Mouse (Mus musculus) hindbrain, embryonic 11.5 days (tissue): ENCODE measurements around the gene H13. TPM values are rescaled to one million over a fixed set of nuclear protein-coding genes. Genes with fewer than 3 reads are reported as not detected.

Experiments used
- ATAC-seq: fragments of 200-750 bp; cut with Nextera tagmentation; 2 replicates; pipeline ENCODE4 v1.8.0; 2017; ENCODE audit warnings: mild to moderate bottlenecking, moderate TSS enrichment, moderate library complexity; ENCODE audit not compliant: low FRiP score
- DNase-seq: peaks from one replicate; pipeline ENCODE4 v3.0.0-alpha.2; 2015; ENCODE audit warnings: low spot score
- H3K27ac ChIP-seq: fragments of 300-500 bp; sonication (generic); 2 replicates; pipeline ENCODE4 v1.5.1; 2014; ENCODE audit warnings: mild to moderate bottlenecking, low read depth, low read length
- H3K27me3 ChIP-seq: fragments of 300-500 bp; sonication (generic); 2 replicates; pipeline ENCODE4 v1.6.1; 2014; ENCODE audit warnings: mild to moderate bottlenecking, low read length, moderate library complexity, mixed read lengths; ENCODE audit not compliant: control insufficient read depth, insufficient read depth
- H3K36me3 ChIP-seq: fragments of 300-500 bp; sonication (generic); 2 replicates; pipeline ENCODE4 v1.6.1; 2014; ENCODE audit warnings: mild to moderate bottlenecking, low read length, moderate library complexity, mixed read lengths; ENCODE audit not compliant: control insufficient read depth, insufficient read depth
- H3K4me1 ChIP-seq: fragments of 300-500 bp; sonication (generic); replicated peaks from 2 replicates; pipeline ENCODE4 v1.6.1; 2014; ENCODE audit warnings: low read length, mixed read lengths; ENCODE audit not compliant: control insufficient read depth, insufficient read depth
- H3K4me2 ChIP-seq: fragments of 300-500 bp; sonication (generic); replicated peaks from 2 replicates; pipeline ENCODE4 v1.6.1; 2014; ENCODE audit warnings: mild to moderate bottlenecking, low read depth, low read length
- H3K4me3 ChIP-seq: fragments of 300-500 bp; sonication (generic); 2 replicates; pipeline ENCODE4 v1.5.1; 2014; ENCODE audit warnings: low read depth, low read length
- H3K9ac ChIP-seq: fragments of 300-500 bp; sonication (generic); 2 replicates; pipeline ENCODE4 v1.6.1; 2014; ENCODE audit warnings: low read depth, low read length
- H3K9me3 ChIP-seq: fragments of 300-500 bp; sonication (generic); 2 replicates; pipeline ENCODE4 v1.6.1; 2016; ENCODE audit warnings: low read length; ENCODE audit not compliant: control insufficient read depth
- WGBS: fragments of 180-500 bp; shearing (Covaris S2); extraction: QIAGEN DNeasy Blood & Tissue Kit; methylation state at CpG from one replicate; pipeline ENCODE4 v1.1.7; 2014; 5-methylcytosine and 5-hydroxymethylcytosine counted together
- polyA plus RNA-seq: library from polyadenylated mRNA; unstranded; fragments of >200 nt; fragmentation: Nextera tagmentation; extraction: Ambion mirVana; gene quantifications from 2 replicates; pipeline ENCODE4 v1.2.1, GENCODE M21; 2014

The H13 gene
- polyA plus RNA-seq, 1 experiment from 2014 or later = 138 TPM

- H3K36me3 ChIP-seq = peaks cover 27% of the 10 kb centered on the region
- DNase-seq (no peak), ATAC-seq (no peak)
- peaks cover 20% of the 10 kb centered on the region for H3K4me1 ChIP-seq
- H3K4me2 ChIP-seq = no peak overlapping the region
- H3K9ac ChIP-seq = no peak overlapping the region
- no peak overlapping the region for H3K4me3 ChIP-seq
- no peaks in the 10 kb centered on the region for H3K27me3 ChIP-seq
- 91% methylated on average over 21 of the region's 21 CpGs for WGBS
- H3K9me3 ChIP-seq = no peaks in the 10 kb centered on the region
- H3K27ac ChIP-seq = 0 out of 2 replicates have a peak overlapping the region, but pooled peaks have one; percentile 10
Observed at GRCm38 (mm10) chr2:152703596-152704255, 34.5 kb downstream of the H13 start.

GRCm38 (mm10) chr2:152704256-152704605 lies 35.0 kb downstream of the H13 start:
- Histone ChIP-seq H3K4me2 (no peak overlapping the region), H3K27ac (no peak overlapping the region), H3K36me3 (peaks cover 27% of the 10 kb centered on the region), H3K4me3 (no peak overlapping the region), H3K4me1 (peaks cover 20% of the 10 kb centered on the region), H3K9me3 (no peaks in the 10 kb centered on the region), H3K9ac (no peak overlapping the region), H3K27me3 (no peaks in the 10 kb centered on the region)
- WGBS = 83% methylated on average over 5 of the region's 5 CpGs
- ATAC-seq (no peak), DNase-seq (no peak)

DNA sequence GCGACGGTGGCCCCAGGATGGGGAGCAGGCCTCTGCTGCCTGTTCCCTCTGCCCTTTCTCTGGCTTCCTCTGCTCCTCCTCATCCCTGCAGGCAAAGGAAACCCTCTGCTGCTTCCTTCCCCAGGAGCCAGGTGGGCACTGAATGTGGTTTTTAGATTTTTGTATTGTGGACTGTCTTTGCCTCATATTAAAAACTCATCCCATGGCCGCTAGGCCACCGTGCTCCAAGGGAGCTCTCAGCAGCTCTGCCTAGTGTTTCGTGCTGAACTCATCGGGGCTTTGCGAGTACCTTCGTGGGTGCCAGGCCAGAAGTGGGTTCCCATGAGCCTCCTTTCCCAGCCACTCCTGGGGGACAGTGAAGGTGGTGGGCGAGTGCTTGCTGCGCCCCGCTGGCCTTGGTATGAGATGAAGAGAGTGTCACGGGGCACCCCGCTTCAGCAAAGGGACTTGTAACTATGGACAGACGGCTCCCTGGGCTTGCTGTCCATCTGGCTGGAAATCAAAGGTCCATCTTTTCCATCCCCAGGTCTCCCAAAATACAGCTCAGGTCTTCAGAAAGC lies 35.6 kb downstream of the H13 start:
- Histone ChIP-seq H3K27ac (no peak overlapping the region; the same call in 1 of the 2 replicates), H3K27me3 (no peaks in the 10 kb centered on the region), H3K9ac (no peak overlapping the region), H3K4me2 (no peak overlapping the region), H3K4me3 (no peak overlapping the region), H3K9me3 (no peaks in the 10 kb centered on the region), H3K36me3 (peaks cover 24% of the 10 kb centered on the region), H3K4me1 (peaks cover 20% of the 10 kb centered on the region)
- DNase-seq (no peak), ATAC-seq (no peak)
- WGBS = 84% methylated on average over 14 of the region's 14 CpGs

DNA sequence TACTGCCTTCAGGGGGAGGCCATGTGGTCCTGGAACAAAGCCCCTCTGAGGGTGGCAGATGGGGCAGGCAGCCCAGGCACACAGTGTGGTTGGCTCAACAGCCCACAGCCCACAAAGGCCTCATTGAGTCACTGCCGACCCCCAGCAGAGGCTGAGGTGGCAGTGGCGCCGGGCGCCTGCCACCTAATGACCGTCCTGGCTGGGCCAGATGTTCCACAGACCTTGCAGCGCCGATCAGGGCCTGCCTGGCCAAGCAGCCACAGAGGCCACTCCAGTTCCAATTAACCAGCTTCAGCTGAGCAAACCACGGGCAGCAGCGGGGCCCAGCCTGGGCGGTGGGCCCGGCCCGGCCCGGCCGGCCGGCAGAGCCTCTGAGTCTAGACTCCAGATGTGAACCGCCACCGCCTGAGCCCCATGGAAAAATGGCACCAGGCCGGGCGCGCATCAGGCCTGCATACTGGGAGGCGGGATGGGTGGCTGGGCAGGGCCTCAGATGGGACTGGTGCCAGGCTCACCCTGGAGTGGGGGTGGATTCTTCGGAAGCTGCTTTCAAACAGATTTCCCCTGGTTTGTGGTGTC lies 36.8 kb downstream of the H13 start:
- H3K27me3 ChIP-seq = no peaks in the 10 kb centered on the region
- WGBS = 61% methylated on average over 20 of the region's 22 CpGs
- peaks cover 14% of the 10 kb centered on the region for H3K36me3 ChIP-seq
- H3K9ac ChIP-seq = peak overlapping the region; percentile 41
- peaks cover 20% of the 10 kb centered on the region for H3K4me1 ChIP-seq
- peak overlapping the region; percentile 83 for H3K27ac ChIP-seq
- ATAC-seq = peak; percentile 21
- DNase-seq = peak; percentile 41
- no peaks in the 10 kb centered on the region for H3K9me3 ChIP-seq
- no peak overlapping the region for H3K4me2 ChIP-seq
- no peak overlapping the region for H3K4me3 ChIP-seq

- Histone ChIP-seq H3K27me3 (no peaks in the 10 kb centered on the region), H3K4me1 (peaks cover 20% of the 10 kb centered on the region), H3K27ac (peak overlapping the region; percentile 83), H3K9ac (peak overlapping the region; percentile 71), H3K4me2 (peak overlapping the region; percentile 64), H3K4me3 (peak overlapping the region; percentile 35), H3K36me3 (peaks cover 7% of the 10 kb centered on the region; the same call in 1 of the 2 replicates), H3K9me3 (no peaks in the 10 kb centered on the region)
- ATAC-seq (no peak), DNase-seq (no peak)
- WGBS = 28% methylated on average over 7 of the region's 7 CpGs
Observed at GRCm38 (mm10) chr2:152707186-152707585, 37.9 kb downstream of the H13 start.

- H3K27me3 ChIP-seq = no peaks in the 10 kb centered on the region
- 1% methylated on average over 31 of the region's 31 CpGs for WGBS
- H3K4me1 ChIP-seq = peaks cover 20% of the 10 kb centered on the region
- DNase-seq (peak; percentile 88), ATAC-seq (peak; percentile 94)
- peak overlapping the region; percentile 35 for H3K4me3 ChIP-seq
- H3K9me3 ChIP-seq = no peaks in the 10 kb centered on the region
- peak overlapping the region; percentile 64 for H3K4me2 ChIP-seq
- H3K27ac ChIP-seq = peak overlapping the region; percentile 83
- H3K36me3 ChIP-seq = peaks cover 7% of the 10 kb centered on the region; the same call in 1 of the 2 replicates
- H3K9ac ChIP-seq = peak overlapping the region; percentile 71
Observed at GRCm38 (mm10) chr2:152707627-152708026, 38.4 kb downstream of the H13 start.

DNA sequence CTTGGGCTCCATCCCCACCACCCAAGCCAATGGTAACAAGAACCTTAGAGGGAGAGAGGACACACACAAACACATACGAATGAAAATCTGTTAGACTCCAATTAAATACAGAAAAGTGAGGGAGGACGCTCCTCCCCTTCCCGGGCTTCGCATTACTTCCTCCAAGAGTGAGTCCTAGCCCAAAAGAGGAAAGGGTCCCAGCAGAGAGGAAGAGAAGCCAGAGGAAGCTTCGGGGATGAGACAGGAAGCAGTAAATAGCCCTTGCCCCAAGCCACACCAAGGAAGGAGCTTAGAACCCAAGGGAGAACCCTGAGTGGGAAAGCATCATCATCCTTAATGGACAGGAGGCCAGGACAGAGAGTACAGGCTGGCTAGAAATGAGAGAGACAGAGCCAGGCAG lies 39.8 kb downstream of the H13 start:
- 90% methylated on average over 5 of the region's 5 CpGs for WGBS
- Histone ChIP-seq H3K36me3 (peaks cover 7% of the 10 kb centered on the region; the same call in 1 of the 2 replicates), H3K4me1 (peaks cover 20% of the 10 kb centered on the region), H3K27ac (no peak overlapping the region), H3K4me2 (no peak overlapping the region), H3K9ac (no peak overlapping the region), H3K27me3 (no peaks in the 10 kb centered on the region), H3K9me3 (no peaks in the 10 kb centered on the region), H3K4me3 (no peak overlapping the region)
- no peak for DNase-seq
- no peak for ATAC-seq

- Histone ChIP-seq H3K27ac (peak overlapping the region; percentile 51; the same call in 1 of the 2 replicates), H3K36me3 (no peaks in the 10 kb centered on the region), H3K4me3 (no peak overlapping the region), H3K27me3 (no peaks in the 10 kb centered on the region), H3K4me2 (no peak overlapping the region), H3K9me3 (no peaks in the 10 kb centered on the region), H3K9ac (no peak overlapping the region), H3K4me1 (peaks cover 6% of the 10 kb centered on the region; the same call in 1 of the 2 replicates)
- WGBS = 86% methylated on average over 6 of the region's 6 CpGs
- DNase-seq (no peak), ATAC-seq (no peak)
Observed at GRCm38 (mm10) chr2:152716241-152716772, 47.0 kb downstream of the H13 start.
